Mouse (Mus musculus): ENCODE results near the gene Chn2. TPM values are rescaled to one million over a fixed set of nuclear protein-coding genes. Genes with fewer than 3 reads are reported as not detected.

Gene Chn2
- polyA plus RNA-seq, 1 experiment from 2014 or later = 16.8 TPM

DNA sequence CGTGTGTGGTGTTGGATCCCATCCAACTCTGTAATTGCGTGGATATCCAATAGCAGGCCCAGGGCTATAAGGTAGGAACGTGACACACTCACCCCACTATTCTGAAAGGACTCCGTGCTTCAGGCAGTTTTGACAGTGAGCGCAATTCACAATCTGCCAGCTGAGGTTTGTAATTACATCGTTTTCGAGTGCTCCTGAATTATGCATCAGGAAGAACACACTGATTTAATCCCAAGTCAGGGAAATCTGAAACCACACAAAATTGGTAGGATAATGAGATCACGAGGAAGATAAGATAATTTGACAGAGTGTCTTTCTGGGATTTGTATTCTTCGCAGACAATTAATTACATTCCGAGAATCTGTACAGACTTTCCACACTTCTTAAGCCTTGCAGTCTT is 292.4 kb downstream of the Chn2 start:
- WGBS = 27% methylated on average over 10 of the region's 10 CpGs
- Histone ChIP-seq H3K4me1 (replicated peaks; ENCODE audit: insufficient read depth, low read length) (0 out of 2 replicates have a peak, but pooled peaks cover 3% of the 10 kb centered on the region), H3K4me3 (replicated peaks; ENCODE audit: low read depth, low read length) (no peak overlapping the region), H3K36me3 (ENCODE audit: insufficient read depth, low read length) (no peaks in the 10 kb centered on the region), H3K9me3 (replicated peaks; ENCODE audit: low read length) (no peaks in the 10 kb centered on the region), H3K27ac (no peak overlapping the region), H3K4me2 (ENCODE audit: low read length) (no peak overlapping the region), H3K9ac (ENCODE audit: low read depth, low read length) (no peak overlapping the region), H3K27me3 (ENCODE audit: insufficient read depth, low read length) (no peaks in the 10 kb centered on the region)
- no peak for TF ChIP-seq CTCF (IDR thresholded peaks at IDR 0.05; ENCODE audit: low read depth)
- DNase-seq (ENCODE audit: low spot score) (no peak), ATAC-seq (replicated peaks; ENCODE audit: low FRiP score, low read depth) (no peak)

- TF ChIP-seq CTCF (IDR thresholded peaks at IDR 0.05; ENCODE audit: low read depth) = no peak; the same call in 1 of the 2 replicates
- Histone ChIP-seq H3K9me3 (replicated peaks; ENCODE audit: low read length) (no peaks in the 10 kb centered on the region), H3K27me3 (ENCODE audit: insufficient read depth, low read length) (no peaks in the 10 kb centered on the region), H3K9ac (ENCODE audit: low read depth, low read length) (0 out of 2 replicates have a peak overlapping the region, but pooled peaks have one; percentile 8), H3K27ac (no peak overlapping the region), H3K4me2 (ENCODE audit: low read length) (0 out of 2 replicates have a peak overlapping the region, but pooled peaks have one; percentile 11), H3K4me1 (replicated peaks; ENCODE audit: insufficient read depth, low read length) (0 out of 2 replicates have a peak, but pooled peaks cover 3% of the 10 kb centered on the region), H3K36me3 (ENCODE audit: insufficient read depth, low read length) (no peaks in the 10 kb centered on the region), H3K4me3 (replicated peaks; ENCODE audit: low read depth, low read length) (no peak overlapping the region)
- 27% methylated on average over 8 of the region's 8 CpGs for WGBS
- DNase-seq (ENCODE audit: low spot score) (peak; percentile 68), ATAC-seq (replicated peaks; ENCODE audit: low FRiP score, low read depth) (no peak)
Measured at GRCm38 (mm10) chr6:54332203-54332602, 292.8 kb downstream of the Chn2 start.

DNA sequence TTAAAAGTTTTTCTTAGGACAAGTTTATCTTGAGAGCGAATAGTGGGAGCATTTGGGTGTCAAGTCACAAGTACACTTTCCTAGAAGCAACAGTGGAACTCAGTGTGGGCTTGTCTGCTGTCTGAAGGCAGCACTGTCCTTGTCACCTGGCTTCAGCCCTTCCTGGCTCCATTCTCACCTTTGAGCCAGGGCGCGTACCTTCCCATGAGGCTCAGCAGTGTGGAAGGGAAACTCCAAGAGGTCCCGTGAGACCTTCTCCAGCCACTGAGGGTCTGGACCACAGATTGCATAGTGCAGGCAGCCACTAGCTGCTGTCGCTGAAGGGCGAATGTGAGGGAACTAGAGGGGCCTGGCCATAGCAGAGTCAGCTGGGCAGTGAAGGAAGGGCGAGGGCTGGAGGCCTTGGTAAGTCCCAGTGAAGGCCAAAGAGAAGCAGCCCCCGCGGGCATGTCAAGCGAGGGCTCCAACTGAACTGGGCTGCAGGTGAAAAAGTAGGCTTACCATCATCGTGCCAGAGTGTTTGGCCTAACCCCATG is 293.8 kb downstream of the Chn2 start:
- ATAC-seq (replicated peaks; ENCODE audit: low FRiP score, low read depth) = peak; percentile 38; the same call in 1 of the 2 replicates
- Histone ChIP-seq H3K27me3 (ENCODE audit: insufficient read depth, low read length) (no peaks in the 10 kb centered on the region), H3K9ac (ENCODE audit: low read depth, low read length) (no peak overlapping the region), H3K9me3 (replicated peaks; ENCODE audit: low read length) (no peaks in the 10 kb centered on the region), H3K4me2 (ENCODE audit: low read length) (no peak overlapping the region), H3K27ac (peak overlapping the region; percentile 50), H3K4me3 (replicated peaks; ENCODE audit: low read depth, low read length) (no peak overlapping the region), H3K4me1 (replicated peaks; ENCODE audit: insufficient read depth, low read length) (0 out of 2 replicates have a peak, but pooled peaks cover under 1% of the 10 kb centered on the region), H3K36me3 (ENCODE audit: insufficient read depth, low read length) (no peaks in the 10 kb centered on the region)
- DNase-seq (ENCODE audit: low spot score) = no peak
- WGBS = 67% methylated on average over 11 of the region's 11 CpGs
- no peak for TF ChIP-seq CTCF (IDR thresholded peaks at IDR 0.05; ENCODE audit: low read depth)

DNA sequence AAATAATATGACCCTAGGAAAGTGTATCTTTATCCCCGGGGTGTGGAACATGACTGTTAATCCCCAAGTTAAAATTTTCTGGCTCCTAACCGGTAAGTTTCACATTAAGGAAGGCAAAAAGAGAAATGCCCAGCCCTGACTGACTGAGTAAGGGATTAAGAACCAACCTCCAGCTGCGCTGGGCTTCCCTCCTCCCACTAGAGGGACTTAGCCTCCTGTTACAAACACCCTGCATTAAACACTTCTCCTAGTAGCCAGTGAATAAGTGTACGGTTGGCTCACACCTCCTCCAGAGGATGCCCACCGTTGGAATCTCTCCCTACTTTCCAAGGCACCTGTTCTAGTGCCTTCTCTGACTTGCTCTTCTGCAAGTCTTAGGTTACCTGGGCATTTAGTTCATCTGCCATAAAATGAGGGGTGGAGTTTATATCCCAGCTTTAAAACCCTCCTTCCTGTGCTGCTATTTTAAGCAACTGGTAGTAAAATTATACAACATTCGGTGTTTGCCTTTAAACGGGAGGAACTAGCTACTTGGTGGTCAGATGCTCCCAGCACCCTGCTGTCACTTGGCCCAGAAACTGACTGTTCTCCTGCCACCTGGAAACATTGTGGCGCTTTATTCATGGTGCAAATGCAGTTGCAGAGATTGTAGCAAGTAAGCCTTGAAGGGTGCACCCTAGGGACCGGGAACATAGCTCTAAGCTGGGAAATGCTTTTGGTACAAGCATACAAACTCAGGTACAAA is 294.5 kb downstream of the Chn2 start:
- WGBS = 31% methylated on average over 9 of the region's 9 CpGs
- H3K4me1 ChIP-seq (replicated peaks; ENCODE audit: insufficient read depth, low read length) = no peaks in the 10 kb centered on the region
- no peak overlapping the region for H3K4me2 ChIP-seq (ENCODE audit: low read length)
- 0 out of 2 replicates have a peak, but pooled peaks have one; percentile 25 for ATAC-seq (replicated peaks; ENCODE audit: low FRiP score, low read depth)
- H3K9me3 ChIP-seq (replicated peaks; ENCODE audit: low read length) = no peaks in the 10 kb centered on the region
- no peak overlapping the region for H3K9ac ChIP-seq (ENCODE audit: low read depth, low read length)
- DNase-seq (ENCODE audit: low spot score) = no peak
- peak overlapping the region; percentile 50 for H3K27ac ChIP-seq
- peak; percentile 17; the same call in 1 of the 2 replicates for TF ChIP-seq CTCF (IDR thresholded peaks at IDR 0.05; ENCODE audit: low read depth)
- no peaks in the 10 kb centered on the region for H3K36me3 ChIP-seq (ENCODE audit: insufficient read depth, low read length)
- H3K4me3 ChIP-seq (replicated peaks; ENCODE audit: low read depth, low read length) = no peak overlapping the region
- no peaks in the 10 kb centered on the region for H3K27me3 ChIP-seq (ENCODE audit: insufficient read depth, low read length)

- H3K4me2 ChIP-seq (ENCODE audit: low read length) = no peak overlapping the region
- H3K9me3 ChIP-seq (replicated peaks; ENCODE audit: low read length) = no peaks in the 10 kb centered on the region
- H3K4me3 ChIP-seq (replicated peaks; ENCODE audit: low read depth, low read length) = no peak overlapping the region
- no peak overlapping the region for H3K9ac ChIP-seq (ENCODE audit: low read depth, low read length)
- 54% methylated on average over 6 of the region's 6 CpGs for WGBS
- no peaks in the 10 kb centered on the region for H3K4me1 ChIP-seq (replicated peaks; ENCODE audit: insufficient read depth, low read length)
- H3K27ac ChIP-seq = no peak overlapping the region
- ATAC-seq (replicated peaks; ENCODE audit: low FRiP score, low read depth) (no peak), DNase-seq (ENCODE audit: low spot score) (no peak)
- H3K27me3 ChIP-seq (ENCODE audit: insufficient read depth, low read length) = no peaks in the 10 kb centered on the region
- no peak for TF ChIP-seq CTCF (IDR thresholded peaks at IDR 0.05; ENCODE audit: low read depth)
- no peaks in the 10 kb centered on the region for H3K36me3 ChIP-seq (ENCODE audit: insufficient read depth, low read length)
Measured at GRCm38 (mm10) chr6:54337321-54337720, 298.0 kb downstream of the Chn2 start.

GRCm38 (mm10) chr6:54341133-54341532 is 301.8 kb downstream of the Chn2 start:
- no peak for DNase-seq (ENCODE audit: low spot score)
- TF ChIP-seq CTCF (IDR thresholded peaks at IDR 0.05; ENCODE audit: low read depth) = no peak

More at GRCm38 (mm10) chr6:54341133-54341532, 301.8 kb downstream of the Chn2 start:
- H3K4me1 ChIP-seq (replicated peaks; ENCODE audit: insufficient read depth, low read length) = no peaks in the 10 kb centered on the region
- H3K4me2 ChIP-seq (ENCODE audit: low read length) = no peak overlapping the region
- no peak for ATAC-seq (replicated peaks; ENCODE audit: low FRiP score, low read depth)
- no peaks in the 10 kb centered on the region for H3K27me3 ChIP-seq (ENCODE audit: insufficient read depth, low read length)
- H3K9me3 ChIP-seq (replicated peaks; ENCODE audit: low read length) = no peaks in the 10 kb centered on the region
- H3K27ac ChIP-seq = no peak overlapping the region
- no peak overlapping the region for H3K9ac ChIP-seq (ENCODE audit: low read depth, low read length)
- no peak overlapping the region for H3K4me3 ChIP-seq (replicated peaks; ENCODE audit: low read depth, low read length)
- no peaks in the 10 kb centered on the region for H3K36me3 ChIP-seq (ENCODE audit: insufficient read depth, low read length)
- WGBS = 89% methylated on average over 5 of the region's 5 CpGs

All from kidney, postnatal 0 days (tissue).